Mouse (Mus musculus) kidney, postnatal 0 days (tissue): Measurements from ENCODE around the gene Irgc1. TPM values are rescaled to one million over a fixed set of nuclear protein-coding genes. Genes with fewer than 3 reads are reported as not detected.
"Not testable (repeated sequence)": the region's sequence is repeated elsewhere in the genome, so short reads cannot be mapped to it uniquely, and the experiment has no call there.

ENCODE experiments used
- ATAC-seq: fragments of 200-750 bp; cut with Nextera tagmentation; replicated peaks from 2 replicates; pipeline ENCODE4 v1.8.0; 2017; ENCODE audit warnings: low read depth, moderate number of reproducible peaks, moderate TSS enrichment, moderate library complexity; ENCODE audit not compliant: low FRiP score
- DNase-seq: peaks from one replicate; pipeline ENCODE4 v3.0.0-alpha.2; 2016; ENCODE audit warnings: low spot score
- H3K27ac ChIP-seq: fragments of 300-500 bp; sonication (generic); 2 replicates; pipeline ENCODE4 v1.5.1; 2014; ENCODE audit warnings: mild to moderate bottlenecking
- H3K27me3 ChIP-seq: fragments of 300-500 bp; sonication (generic); 2 replicates; pipeline ENCODE4 v1.6.1; 2014; ENCODE audit warnings: low read length, mixed read lengths; ENCODE audit not compliant: insufficient read depth
- H3K36me3 ChIP-seq: fragments of 300-500 bp; sonication (generic); 2 replicates; pipeline ENCODE4 v1.6.1; 2014; ENCODE audit warnings: low read length, mixed read lengths; ENCODE audit not compliant: insufficient read depth
- H3K4me1 ChIP-seq: fragments of 300-500 bp; sonication (generic); replicated peaks from 2 replicates; pipeline ENCODE4 v1.6.1; 2014; ENCODE audit warnings: antibody characterized with exemption, low read length, mixed read lengths; ENCODE audit not compliant: insufficient read depth
- H3K4me2 ChIP-seq: fragments of 300-500 bp; sonication (generic); 2 replicates; pipeline ENCODE4 v1.6.1; 2014; ENCODE audit warnings: mild to moderate bottlenecking, low read length, moderate library complexity, mixed read lengths
- H3K4me3 ChIP-seq: fragments of 300-500 bp; sonication (generic); replicated peaks from 2 replicates; pipeline ENCODE4 v1.5.1; 2014; ENCODE audit warnings: low read depth, low read length
- H3K9ac ChIP-seq: fragments of 300-500 bp; sonication (generic); 2 replicates; pipeline ENCODE4 v1.6.1; 2014; ENCODE audit warnings: low read depth, low read length
- H3K9me3 ChIP-seq: fragments of 300-500 bp; sonication (generic); replicated peaks from 2 replicates; pipeline ENCODE4 v1.6.1; 2016; ENCODE audit warnings: low read length, inconsistent platforms, mixed read lengths
- CTCF ChIP-seq: IDR thresholded peaks from 2 replicates; pipeline ENCODE4 v1.5.1; 2016; ENCODE audit warnings: antibody characterized with exemption, low read depth, mild to moderate bottlenecking, moderate library complexity
- WGBS: fragments of 180-500 bp; shearing (Covaris S2); extraction: QIAGEN DNeasy Blood & Tissue Kit; methylation state at CpG from one replicate; pipeline ENCODE4 v1.1.7; 2014; 5-methylcytosine and 5-hydroxymethylcytosine counted together
- polyA plus RNA-seq: library from polyadenylated mRNA; unstranded; fragments of >200 nt; fragmentation: Nextera tagmentation; extraction: Ambion mirVana; gene quantifications from 2 replicates; pipeline ENCODE4 v1.2.1, GENCODE M21; 2015

Gene Irgc1
- polyA plus RNA-seq, 1 experiment from 2014 or later = not detected

DNA sequence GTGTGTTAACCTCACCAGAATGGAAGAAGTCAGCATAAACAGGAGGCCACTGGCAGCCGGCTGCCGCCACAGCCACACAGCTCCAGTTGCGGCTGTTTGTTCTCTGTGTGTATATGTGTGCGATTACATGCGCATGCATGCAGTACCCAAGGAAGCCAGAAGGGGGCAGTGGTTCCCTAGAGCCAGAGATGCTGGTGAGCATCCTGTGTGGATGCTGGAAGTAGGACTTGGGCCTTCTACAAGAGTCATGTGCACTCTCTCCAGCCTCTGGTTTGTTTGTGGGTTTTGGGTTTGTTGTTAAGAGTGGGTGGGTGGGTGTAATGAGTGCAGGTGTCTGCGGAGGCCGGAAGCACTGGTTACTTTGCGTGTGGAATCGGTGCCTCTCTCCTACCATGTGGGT is 49.2 kb downstream of the Irgc1 start:
- H3K9ac ChIP-seq = no peak overlapping the region
- H3K9me3 ChIP-seq = no peaks in the 10 kb centered on the region
- H3K27ac ChIP-seq = no peak overlapping the region
- DNase-seq (no peak), ATAC-seq (no peak)
- TF ChIP-seq CTCF = peak; percentile 54
- no peaks in the 10 kb centered on the region for H3K27me3 ChIP-seq
- 98% methylated on average over 9 of the region's 9 CpGs for WGBS
- H3K4me3 ChIP-seq = no peak overlapping the region
- H3K36me3 ChIP-seq = peaks cover 8% of the 10 kb centered on the region
- H3K4me1 ChIP-seq = 0 out of 2 replicates have a peak, but pooled peaks cover 2% of the 10 kb centered on the region
- H3K4me2 ChIP-seq = no peak overlapping the region

DNA sequence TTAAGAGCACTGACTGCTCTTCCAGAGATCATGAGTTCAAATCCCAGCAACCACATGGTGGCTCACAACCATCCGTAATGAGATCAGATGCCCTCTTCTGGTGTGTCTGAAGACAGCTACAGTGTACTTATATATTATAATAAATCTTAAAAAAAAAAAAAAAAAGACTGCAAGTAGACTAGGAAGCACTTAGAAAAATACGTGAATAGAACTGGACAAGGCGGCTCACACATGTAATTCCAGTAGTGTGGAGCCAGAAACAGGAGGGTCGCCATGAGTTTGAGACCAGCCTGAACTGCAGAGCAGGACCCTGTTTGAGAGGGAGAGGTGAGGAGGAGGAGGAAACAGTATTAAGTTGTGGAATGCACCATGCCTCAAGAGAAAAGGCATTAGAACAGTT is 51.6 kb downstream of the Irgc1 start:
- peak overlapping the region; percentile 70 for H3K4me2 ChIP-seq
- H3K4me3 ChIP-seq, H3K27ac ChIP-seq, H3K4me1 ChIP-seq, H3K9me3 ChIP-seq, H3K27me3 ChIP-seq, DNase-seq, H3K36me3 ChIP-seq, H3K9ac ChIP-seq, ATAC-seq: not testable (repeated sequence)
- 87% methylated on average over 4 of the region's 4 CpGs for WGBS

DNA sequence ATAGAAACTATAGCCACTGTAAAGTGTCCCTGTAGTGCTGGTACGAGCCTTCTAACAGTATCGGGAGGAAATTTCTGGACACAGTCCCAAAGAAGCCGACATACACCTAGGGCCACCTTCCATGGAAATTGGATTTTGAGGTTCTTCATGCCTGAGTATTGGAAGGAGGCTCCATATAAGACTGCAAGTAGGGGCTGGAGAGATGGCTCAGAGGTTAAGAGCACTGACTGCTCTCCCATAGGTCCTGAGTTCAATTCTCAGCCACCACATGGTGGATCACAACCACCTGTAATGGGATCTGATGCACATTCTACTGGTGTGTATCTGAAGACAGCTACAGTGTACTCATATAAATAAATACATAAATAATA is 52.0 kb downstream of the Irgc1 start:
- Histone ChIP-seq H3K4me3 (peak overlapping the region; percentile 61), H3K9me3 (no peaks in the 10 kb centered on the region), H3K4me1 (0 out of 2 replicates have a peak, but pooled peaks cover 2% of the 10 kb centered on the region), H3K9ac (peak overlapping the region; percentile 75; the same call in 1 of the 2 replicates), H3K27me3 (no peaks in the 10 kb centered on the region), H3K4me2 (peak overlapping the region; percentile 70), H3K36me3 (no peaks in the 10 kb centered on the region), H3K27ac (peak overlapping the region; percentile 97)
- 13% methylated on average over 3 of the region's 3 CpGs for WGBS
- TF ChIP-seq CTCF = no peak
- DNase-seq (no peak), ATAC-seq (no peak)

DNA sequence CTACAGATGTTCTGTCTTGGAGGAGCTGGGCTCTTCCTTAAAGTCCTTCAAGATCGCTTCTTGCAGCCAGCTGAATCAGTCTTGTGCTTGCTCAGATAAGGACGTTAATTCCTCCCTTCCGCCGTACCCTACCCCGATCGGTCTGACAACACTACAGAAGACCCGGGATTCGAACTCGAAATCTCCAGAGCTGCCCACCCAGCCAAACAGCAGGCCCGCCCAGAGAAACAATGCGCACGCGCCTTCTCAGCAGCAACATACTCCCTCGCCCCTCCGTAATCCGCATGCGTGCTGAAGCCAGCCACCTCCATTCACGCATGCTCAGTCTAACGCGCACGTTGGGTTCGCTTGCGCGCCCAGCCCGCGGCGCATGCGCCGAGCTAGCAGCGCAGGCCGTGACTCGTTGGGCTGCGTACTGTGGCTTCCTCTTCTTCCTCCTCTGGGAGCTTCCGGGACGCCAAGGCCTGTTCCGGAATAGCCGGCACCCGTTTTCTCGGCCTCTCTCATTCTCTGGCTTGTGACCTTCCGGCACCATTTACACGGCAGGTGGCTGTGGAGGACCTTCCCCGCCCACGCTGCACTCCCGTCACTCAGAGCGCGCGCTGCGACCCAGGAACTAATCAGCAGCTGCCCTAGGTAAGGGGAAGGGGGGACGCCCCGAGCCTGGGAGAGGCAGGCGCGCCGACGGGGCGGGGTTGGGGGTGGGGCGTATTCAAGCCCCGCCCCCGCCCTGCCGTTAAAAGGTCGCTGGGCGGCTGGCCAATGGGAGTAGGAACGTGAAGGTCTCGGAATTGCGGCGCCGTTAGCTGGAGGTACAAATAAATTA is 52.6 kb downstream of the Irgc1 start, which contains the start of gene Smg9:
Gene Smg9, plus strand, starts transcription at position 364 of the 826 bp plus-strand sequence.
- H3K4me3 ChIP-seq = peak within 1 kb of the TSS; percentile 61
- H3K4me1 ChIP-seq = peaks cover 6% of the 10 kb centered on the region; the same call in 1 of the 2 replicates
- TF ChIP-seq CTCF = no peak
- DNase-seq = peak; percentile 100
- H3K9me3 ChIP-seq = no peaks in the 10 kb centered on the region
- H3K4me2 ChIP-seq = peak within 1 kb of the TSS; percentile 70
- H3K27me3 ChIP-seq = no peaks in the 10 kb centered on the region
- no peaks in the 10 kb centered on the region for H3K36me3 ChIP-seq
- peak; percentile 95 for ATAC-seq
- 3% methylated on average over 65 of the region's 66 CpGs for WGBS
- peak within 1 kb of the TSS; percentile 75 for H3K9ac ChIP-seq
- H3K27ac ChIP-seq = peak within 1 kb of the TSS; percentile 97

DNA sequence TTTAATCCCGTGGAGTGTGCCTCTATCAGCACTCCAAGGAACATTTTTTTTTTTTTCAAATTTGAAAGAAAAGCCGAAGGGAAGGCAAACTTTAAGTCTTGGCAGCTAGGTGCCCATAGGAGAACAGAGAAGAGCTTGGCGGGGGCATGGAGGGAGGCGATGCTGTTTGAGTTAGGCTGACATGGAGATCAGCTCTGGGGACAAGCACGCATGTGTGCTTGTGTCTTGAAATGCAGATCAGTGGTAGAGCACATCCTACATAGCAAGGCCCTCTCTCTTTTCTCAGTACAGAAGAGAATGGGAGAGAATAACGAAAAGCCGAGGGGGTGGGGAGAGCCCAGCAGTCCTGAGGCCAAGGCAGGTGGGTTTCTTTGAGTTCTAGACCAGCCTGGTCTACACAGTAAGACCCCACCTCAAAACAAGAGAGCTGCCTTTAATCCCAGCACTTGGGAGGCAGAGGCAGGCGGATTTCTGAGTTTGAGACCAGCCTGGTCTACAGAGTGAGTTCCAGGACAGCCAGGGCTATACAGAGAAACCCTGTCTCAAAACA is 53.7 kb downstream of the Irgc1 start:
- Histone ChIP-seq H3K9ac (no peak overlapping the region), H3K4me2 (no peak overlapping the region), H3K27ac (no peak overlapping the region), H3K9me3 (no peaks in the 10 kb centered on the region), H3K36me3 (no peaks in the 10 kb centered on the region), H3K4me3 (no peak overlapping the region), H3K27me3 (no peaks in the 10 kb centered on the region), H3K4me1 (peaks cover 7% of the 10 kb centered on the region; the same call in 1 of the 2 replicates)
- WGBS = 94% methylated on average over 8 of the region's 8 CpGs
- no peak for DNase-seq
- no peak for TF ChIP-seq CTCF
- ATAC-seq = no peak

DNA sequence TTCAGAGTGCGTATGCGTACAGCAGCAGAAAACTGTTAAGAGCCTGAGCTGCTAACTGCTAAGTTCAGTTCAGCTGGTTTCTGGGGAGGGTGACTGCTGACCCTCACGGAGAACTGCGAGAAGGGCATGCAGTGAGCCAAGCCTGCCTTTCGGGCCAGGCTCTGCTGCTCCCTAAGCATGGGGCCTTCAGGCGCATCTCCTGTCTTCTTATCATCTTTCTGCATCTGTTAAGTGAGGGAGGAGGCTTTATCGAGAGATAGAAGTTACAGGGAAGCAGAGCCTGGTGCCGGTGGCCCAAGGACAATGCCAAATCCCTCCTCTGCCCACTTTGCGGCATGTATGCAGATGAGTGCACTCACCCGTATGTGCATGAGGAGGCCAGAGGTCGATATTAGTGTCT is 55.3 kb downstream of the Irgc1 start:
- ATAC-seq = no peak
- DNase-seq = no peak
- TF ChIP-seq CTCF = no peak
- H3K4me3 ChIP-seq = no peak overlapping the region
- WGBS = 67% methylated on average over 11 of the region's 11 CpGs
- no peaks in the 10 kb centered on the region for H3K27me3 ChIP-seq
- H3K4me1 ChIP-seq = peaks cover 7% of the 10 kb centered on the region; the same call in 1 of the 2 replicates
- no peaks in the 10 kb centered on the region for H3K9me3 ChIP-seq
- H3K27ac ChIP-seq = no peak overlapping the region
- no peak overlapping the region for H3K9ac ChIP-seq
- no peak overlapping the region for H3K4me2 ChIP-seq
- no peaks in the 10 kb centered on the region for H3K36me3 ChIP-seq
